Mouse (Mus musculus): ENCODE results near the gene Phldb2. TPM values are rescaled to one million over a fixed set of nuclear protein-coding genes. Genes with fewer than 3 reads are reported as not detected.

Gene Phldb2
- polyA plus RNA-seq, 1 experiment from 2014 or later: 40.2 TPM

GRCm38 (mm10) chr16:45774813-45775212, 178.6 kb downstream of the Phldb2 start:
- Histone ChIP-seq H3K9me3 (ENCODE audit: control insufficient read depth, low read length) (no peaks in the 10 kb centered on the region), H3K27me3 (replicated peaks; ENCODE audit: control insufficient read depth, insufficient read depth, low read length) (no peaks in the 10 kb centered on the region), H3K4me2 (ENCODE audit: low read depth, low read length) (no peak overlapping the region), H3K4me3 (ENCODE audit: low read depth, low read length) (no peak overlapping the region), H3K27ac (replicated peaks; ENCODE audit: low read depth, low read length) (no peak overlapping the region), H3K4me1 (ENCODE audit: control insufficient read depth, insufficient read depth, low read length) (no peaks in the 10 kb centered on the region), H3K36me3 (ENCODE audit: control insufficient read depth, insufficient read depth, low read length) (peaks cover 89% of the 10 kb centered on the region), H3K9ac (ENCODE audit: low read depth, low read length) (no peak overlapping the region)
- DNase-seq (ENCODE audit: low spot score): no peak
- no peak for ATAC-seq (ENCODE audit: low read depth)
- 86% methylated on average over 5 of the region's 5 CpGs for WGBS

- Histone ChIP-seq H3K9ac (ENCODE audit: low read depth, low read length) (no peak overlapping the region), H3K4me3 (ENCODE audit: low read depth, low read length) (no peak overlapping the region), H3K36me3 (ENCODE audit: control insufficient read depth, insufficient read depth, low read length) (peaks cover 75% of the 10 kb centered on the region), H3K27ac (replicated peaks; ENCODE audit: low read depth, low read length) (no peak overlapping the region), H3K4me2 (ENCODE audit: low read depth, low read length) (no peak overlapping the region), H3K27me3 (replicated peaks; ENCODE audit: control insufficient read depth, insufficient read depth, low read length) (no peaks in the 10 kb centered on the region), H3K4me1 (ENCODE audit: control insufficient read depth, insufficient read depth, low read length) (no peaks in the 10 kb centered on the region), H3K9me3 (ENCODE audit: control insufficient read depth, low read length) (no peaks in the 10 kb centered on the region)
- 95% methylated on average over 6 of the region's 6 CpGs for WGBS
- ATAC-seq (ENCODE audit: low read depth) (no peak), DNase-seq (ENCODE audit: low spot score) (no peak)
Observed at GRCm38 (mm10) chr16:45770914-45771313, 182.5 kb downstream of the Phldb2 start.

- Histone ChIP-seq H3K9me3 (ENCODE audit: control insufficient read depth, low read length) (no peaks in the 10 kb centered on the region), H3K4me2 (ENCODE audit: low read depth, low read length) (no peak overlapping the region), H3K9ac (ENCODE audit: low read depth, low read length) (no peak overlapping the region), H3K27ac (replicated peaks; ENCODE audit: low read depth, low read length) (peak overlapping the region; percentile 39), H3K4me1 (ENCODE audit: control insufficient read depth, insufficient read depth, low read length) (no peaks in the 10 kb centered on the region), H3K4me3 (ENCODE audit: low read depth, low read length) (no peak overlapping the region), H3K27me3 (replicated peaks; ENCODE audit: control insufficient read depth, insufficient read depth, low read length) (no peaks in the 10 kb centered on the region), H3K36me3 (ENCODE audit: control insufficient read depth, insufficient read depth, low read length) (peaks cover 59% of the 10 kb centered on the region)
- WGBS: 67% methylated on average over 10 of the region's 10 CpGs
- ATAC-seq (ENCODE audit: low read depth) (0 out of 2 replicates have a peak, but pooled peaks have one; percentile 50), DNase-seq (ENCODE audit: low spot score) (no peak)
Observed at GRCm38 (mm10) chr16:45767853-45768640, 185.4 kb downstream of the Phldb2 start.

- peak; percentile 68 for DNase-seq (ENCODE audit: low spot score)
- 52% methylated on average over 4 of the region's 4 CpGs for WGBS
- no peaks in the 10 kb centered on the region for H3K9me3 ChIP-seq (ENCODE audit: control insufficient read depth, low read length)
- H3K4me2 ChIP-seq (ENCODE audit: low read depth, low read length): no peak overlapping the region
- peak overlapping the region; percentile 39; the same call in 1 of the 2 replicates for H3K27ac ChIP-seq (replicated peaks; ENCODE audit: low read depth, low read length)
- no peaks in the 10 kb centered on the region for H3K4me1 ChIP-seq (ENCODE audit: control insufficient read depth, insufficient read depth, low read length)
- no peak overlapping the region for H3K4me3 ChIP-seq (ENCODE audit: low read depth, low read length)
- no peak overlapping the region for H3K9ac ChIP-seq (ENCODE audit: low read depth, low read length)
- peak; percentile 53; the same call in 1 of the 2 replicates for ATAC-seq (ENCODE audit: low read depth)
- H3K27me3 ChIP-seq (replicated peaks; ENCODE audit: control insufficient read depth, insufficient read depth, low read length): no peaks in the 10 kb centered on the region
- peaks cover 62% of the 10 kb centered on the region for H3K36me3 ChIP-seq (ENCODE audit: control insufficient read depth, insufficient read depth, low read length)
Observed at GRCm38 (mm10) chr16:45767434-45767833, 186.0 kb downstream of the Phldb2 start.

- Histone ChIP-seq H3K9me3 (ENCODE audit: control insufficient read depth, low read length) (no peaks in the 10 kb centered on the region), H3K4me3 (ENCODE audit: low read depth, low read length) (no peak overlapping the region), H3K36me3 (ENCODE audit: control insufficient read depth, insufficient read depth, low read length) (peaks cover 62% of the 10 kb centered on the region), H3K4me1 (ENCODE audit: control insufficient read depth, insufficient read depth, low read length) (no peaks in the 10 kb centered on the region), H3K27me3 (replicated peaks; ENCODE audit: control insufficient read depth, insufficient read depth, low read length) (no peaks in the 10 kb centered on the region), H3K4me2 (ENCODE audit: low read depth, low read length) (no peak overlapping the region), H3K27ac (replicated peaks; ENCODE audit: low read depth, low read length) (no peak overlapping the region), H3K9ac (ENCODE audit: low read depth, low read length) (no peak overlapping the region)
- 74% methylated on average over 7 of the region's 7 CpGs for WGBS
- ATAC-seq (ENCODE audit: low read depth) (0 out of 2 replicates have a peak, but pooled peaks have one; percentile 28), DNase-seq (ENCODE audit: low spot score) (no peak)
Observed at GRCm38 (mm10) chr16:45765801-45766494, 187.4 kb downstream of the Phldb2 start.

- Histone ChIP-seq H3K27ac (replicated peaks; ENCODE audit: low read depth, low read length) (no peak overlapping the region), H3K4me3 (ENCODE audit: low read depth, low read length) (no peak overlapping the region), H3K27me3 (replicated peaks; ENCODE audit: control insufficient read depth, insufficient read depth, low read length) (no peaks in the 10 kb centered on the region), H3K36me3 (ENCODE audit: control insufficient read depth, insufficient read depth, low read length) (peaks cover 62% of the 10 kb centered on the region), H3K4me2 (ENCODE audit: low read depth, low read length) (no peak overlapping the region), H3K9me3 (ENCODE audit: control insufficient read depth, low read length) (no peaks in the 10 kb centered on the region), H3K9ac (ENCODE audit: low read depth, low read length) (no peak overlapping the region), H3K4me1 (ENCODE audit: control insufficient read depth, insufficient read depth, low read length) (no peaks in the 10 kb centered on the region)
- 86% methylated on average over 3 of the region's 3 CpGs for WGBS
- ATAC-seq (ENCODE audit: low read depth) (no peak), DNase-seq (ENCODE audit: low spot score) (no peak)
Observed at GRCm38 (mm10) chr16:45765102-45765501, 188.3 kb downstream of the Phldb2 start.

- 0 out of 2 replicates have a peak overlapping the region, but pooled peaks have one; percentile 18 for H3K27ac ChIP-seq (replicated peaks; ENCODE audit: low read depth, low read length)
- DNase-seq (ENCODE audit: low spot score) (peak; percentile 46), ATAC-seq (ENCODE audit: low read depth) (no peak)
- H3K4me2 ChIP-seq (ENCODE audit: low read depth, low read length): no peak overlapping the region
- no peaks in the 10 kb centered on the region for H3K4me1 ChIP-seq (ENCODE audit: control insufficient read depth, insufficient read depth, low read length)
- no peak overlapping the region for H3K4me3 ChIP-seq (ENCODE audit: low read depth, low read length)
- no peaks in the 10 kb centered on the region for H3K27me3 ChIP-seq (replicated peaks; ENCODE audit: control insufficient read depth, insufficient read depth, low read length)
- H3K9me3 ChIP-seq (ENCODE audit: control insufficient read depth, low read length): no peaks in the 10 kb centered on the region
- H3K9ac ChIP-seq (ENCODE audit: low read depth, low read length): no peak overlapping the region
- WGBS: 57% methylated on average over 13 of the region's 13 CpGs
- H3K36me3 ChIP-seq (ENCODE audit: control insufficient read depth, insufficient read depth, low read length): peaks cover 61% of the 10 kb centered on the region
Observed at GRCm38 (mm10) chr16:45762859-45763505, 190.4 kb downstream of the Phldb2 start.

GRCm38 (mm10) chr16:45761425-45761824, 192.0 kb downstream of the Phldb2 start:
- ATAC-seq (ENCODE audit: low read depth) (no peak), DNase-seq (ENCODE audit: low spot score) (no peak)
- H3K4me1 ChIP-seq (ENCODE audit: control insufficient read depth, insufficient read depth, low read length): no peaks in the 10 kb centered on the region
- H3K27ac ChIP-seq (replicated peaks; ENCODE audit: low read depth, low read length): no peak overlapping the region
- 80% methylated on average over 1 of the region's 1 CpGs for whole genome bisulfite sequencing
- H3K36me3 ChIP-seq (ENCODE audit: control insufficient read depth, insufficient read depth, low read length): peaks cover 66% of the 10 kb centered on the region
- H3K9ac ChIP-seq (ENCODE audit: low read depth, low read length): no peak overlapping the region
- H3K9me3 ChIP-seq (ENCODE audit: control insufficient read depth, low read length): no peaks in the 10 kb centered on the region
- no peaks in the 10 kb centered on the region for H3K27me3 ChIP-seq (replicated peaks; ENCODE audit: control insufficient read depth, insufficient read depth, low read length)
- H3K4me3 ChIP-seq (ENCODE audit: low read depth, low read length): no peak overlapping the region
- no peak overlapping the region for H3K4me2 ChIP-seq (ENCODE audit: low read depth, low read length)

Measured in embryonic facial prominence, embryonic 14.5 days (tissue).